Mouse (Mus musculus) thymus, adult 2 months (tissue): ENCODE data around the gene Gm3015. TPM values are rescaled to one million over a fixed set of nuclear protein-coding genes. Genes with fewer than 3 reads are reported as not detected.
"Not testable (repeated sequence)": the region's sequence is repeated elsewhere in the genome, so short reads cannot be mapped to it uniquely, and the experiment has no call there.

Source experiments
- DNase-seq: peaks from one replicate; pipeline ENCODE4 v3.0.0; 2021
- H3K27ac ChIP-seq: fragments of 200-500 bp; 2 replicates; pipeline ENCODE4 v1.5.1; 2012; ENCODE audit warnings: low read length, control low read depth; ENCODE audit not compliant: control insufficient read depth, insufficient read depth
- H3K27me3 ChIP-seq: fragments of 200-500 bp; 2 replicates; pipeline ENCODE4 v1.6.1; 2012; ENCODE audit warnings: mild to moderate bottlenecking, low read length, moderate library complexity, mixed read lengths; ENCODE audit not compliant: control insufficient read depth, insufficient read depth
- H3K36me3 ChIP-seq: fragments of 200-500 bp; 2 replicates; pipeline ENCODE4 v1.6.1; 2012; ENCODE audit warnings: mild to moderate bottlenecking, low read length, moderate library complexity; ENCODE audit not compliant: control insufficient read depth, insufficient read depth
- H3K4me1 ChIP-seq: fragments of 200-500 bp; replicated peaks from 2 replicates; pipeline ENCODE4 v1.6.1; 2012; ENCODE audit warnings: low read length; ENCODE audit not compliant: control insufficient read depth, insufficient read depth
- H3K4me3 ChIP-seq: fragments of 200-500 bp; 2 replicates; pipeline ENCODE4 v1.5.1; 2012; ENCODE audit warnings: mild to moderate bottlenecking, low read length, control low read depth, moderate library complexity; ENCODE audit not compliant: control insufficient read depth, insufficient read depth
- WGBS: fragments of 180-500 bp; shearing (Covaris S2); methylation state at CpG from one replicate; pipeline ENCODE4 v1.1.7; 2018; 5-methylcytosine and 5-hydroxymethylcytosine counted together
- polyA plus RNA-seq: library from polyadenylated mRNA; depleted of rRNA; stranded (reverse); fragments of >200 nt; gene quantifications from 2 replicates; pipeline ENCODE4 v1.2.3, GENCODE M21; 2012; rRNA removed

The Gm3015 gene
- not detected in 2 replicates for polyA plus RNA-seq

- not testable (repeated sequence) for DNase-seq, H3K4me3 ChIP-seq, H3K36me3 ChIP-seq, H3K27ac ChIP-seq, H3K27me3 ChIP-seq, H3K4me1 ChIP-seq
- WGBS = 100% methylated on average over 1 of the region's 1 CpGs
These were observed at the start of gene Gm3015 for GRCm38 (mm10) chr14:42768721-42769120. Gene Gm3015, minus strand, starts transcription at chr14:42768821.

GRCm38 (mm10) chr14:42797887-42798286, 29.3 kb upstream of the Gm3015 start, which contains the start of gene Gm10377:
Gene Gm10377, minus strand, starts transcription at chr14:42797987.
- H3K4me3 ChIP-seq, H3K4me1 ChIP-seq, H3K36me3 ChIP-seq, H3K27ac ChIP-seq, H3K27me3 ChIP-seq, DNase-seq: not testable (repeated sequence)

Other genes starting within 250 kb of the Gm3015 start
- gene Gm8024, start 244.5 kb downstream of the Gm3015 start, polyA plus RNA-seq = not detected in 2 replicates
- not detected in 2 replicates for gene Gm17124, start 168.9 kb downstream of the Gm3015 start, polyA plus RNA-seq
- not detected in 2 replicates for gene Gm3633, start 126.9 kb downstream of the Gm3015 start, polyA plus RNA-seq
- not detected in 2 replicates for gene Gm10378, start 112.9 kb downstream of the Gm3015 start, polyA plus RNA-seq
- gene Gm10377, start 29.2 kb upstream of the Gm3015 start, polyA plus RNA-seq = not detected in 2 replicates
- not detected in 2 replicates for gene Gm21977, start 84.7 kb upstream of the Gm3015 start, polyA plus RNA-seq
- gene Gm8082, start 224.8 kb upstream of the Gm3015 start, polyA plus RNA-seq = not detected in 2 replicates
- gene Gm10376, start 246.8 kb upstream of the Gm3015 start, polyA plus RNA-seq = not detected in 2 replicates